Mouse (Mus musculus) limb, embryonic 14.5 days (tissue): Measurements from ENCODE around the gene Rps28. TPM values are rescaled to one million over a fixed set of nuclear protein-coding genes. Genes with fewer than 3 reads are reported as not detected.

Experiments used
- ATAC-seq: fragments of 200-750 bp; cut with Nextera tagmentation; 2 replicates; pipeline ENCODE4 v1.8.0; 2017; ENCODE audit warnings: low read depth, moderate number of reproducible peaks, moderate TSS enrichment; ENCODE audit not compliant: low FRiP score
- DNase-seq: peaks from one replicate; pipeline ENCODE4 v3.0.0-alpha.2; 2015; ENCODE audit warnings: low spot score
- H3K27ac ChIP-seq: fragments of 300-500 bp; sonication (generic); replicated peaks from 2 replicates; pipeline ENCODE4 v1.5.1; 2014; ENCODE audit warnings: low read depth, mild to moderate bottlenecking, low read length, moderate library complexity, mixed read lengths
- H3K27me3 ChIP-seq: fragments of 300-500 bp; sonication (generic); 2 replicates; pipeline ENCODE4 v1.6.1; 2014; ENCODE audit warnings: low read length, mixed read lengths; ENCODE audit not compliant: control insufficient read depth, insufficient read depth
- H3K36me3 ChIP-seq: fragments of 300-500 bp; sonication (generic); 2 replicates; pipeline ENCODE4 v1.6.1; 2014; ENCODE audit warnings: mild to moderate bottlenecking, low read length, moderate library complexity, mixed read lengths; ENCODE audit not compliant: control insufficient read depth, insufficient read depth
- H3K4me1 ChIP-seq: fragments of 300-500 bp; sonication (generic); 2 replicates; pipeline ENCODE4 v1.6.1; 2014; ENCODE audit warnings: antibody characterized with exemption, low read length, mixed read lengths; ENCODE audit not compliant: control insufficient read depth, insufficient read depth
- H3K4me2 ChIP-seq: fragments of 300-500 bp; sonication (generic); replicated peaks from 2 replicates; pipeline ENCODE4 v1.6.1; 2014; ENCODE audit warnings: low read depth, mild to moderate bottlenecking, low read length, moderate library complexity; ENCODE audit not compliant: severe bottlenecking
- H3K4me3 ChIP-seq: fragments of 300-500 bp; sonication (generic); replicated peaks from 2 replicates; pipeline ENCODE4 v1.5.1; 2014; ENCODE audit warnings: low read length
- H3K9ac ChIP-seq: fragments of 300-500 bp; sonication (generic); 2 replicates; pipeline ENCODE4 v1.6.1; 2014; ENCODE audit warnings: mild to moderate bottlenecking, low read depth, low read length, moderate library complexity; ENCODE audit not compliant: severe bottlenecking
- H3K9me3 ChIP-seq: fragments of 300-500 bp; sonication (generic); 2 replicates; pipeline ENCODE4 v1.6.1; 2016; ENCODE audit warnings: low read length; ENCODE audit not compliant: control insufficient read depth
- POLR2A ChIP-seq: fragments of 200-500 bp; IDR thresholded peaks from 2 replicates; pipeline ENCODE4 v1.8.0; 2012; ENCODE audit warnings: inconsistent platforms, mild to moderate bottlenecking, moderate library complexity, borderline replicate concordance; ENCODE audit not compliant: insufficient read depth, insufficient read length; ENCODE audit errors: extremely low read depth
- WGBS: fragments of 180-500 bp; shearing (Covaris S2); extraction: QIAGEN DNeasy Blood & Tissue Kit; methylation state at CpG from one replicate; pipeline ENCODE4 v1.1.7; 2014; 5-methylcytosine and 5-hydroxymethylcytosine counted together
- polyA plus RNA-seq, 2 experiments: library from polyadenylated mRNA; depleted of rRNA in 1 of 2; stranded (reverse) in 1 of 2; unstranded in 1 of 2; fragments of >200 nt; fragmentation: Nextera tagmentation in 1 of 2; extraction: Ambion mirVana in 1 of 2; gene quantifications; 2 replicates each; pipeline versions ENCODE4 v1.2.1 to v1.2.3; 2012 to 2014

Gene Rps28
- polyA plus RNA-seq, 2 experiments = 1,319 to 1,488 TPM

DNA sequence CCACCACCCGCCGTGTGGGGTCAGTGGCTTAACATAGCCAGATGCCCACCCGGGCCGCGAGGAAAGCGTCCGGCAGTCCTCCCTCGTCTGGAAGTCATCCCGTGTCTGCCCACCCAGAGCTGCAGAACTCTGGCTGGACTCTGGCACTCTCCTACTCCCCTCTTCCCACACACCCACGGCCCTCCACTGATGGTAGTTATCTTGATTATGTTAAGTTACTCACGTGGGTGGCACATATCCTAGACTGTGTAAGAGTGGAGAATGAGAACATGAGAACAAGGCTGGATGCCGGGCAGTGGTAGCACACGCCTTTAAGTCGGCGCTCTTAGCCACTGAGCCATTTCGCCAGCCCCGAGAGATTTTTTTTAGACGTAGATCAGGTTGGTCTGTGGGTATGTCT lies 38.0 kb downstream of the Rps28 start:
- Histone ChIP-seq H3K4me3 (no peak overlapping the region), H3K9me3 (no peaks in the 10 kb centered on the region), H3K9ac (no peak overlapping the region), H3K27ac (no peak overlapping the region), H3K36me3 (no peaks in the 10 kb centered on the region), H3K27me3 (no peaks in the 10 kb centered on the region), H3K4me2 (no peak overlapping the region), H3K4me1 (peaks cover 13% of the 10 kb centered on the region)
- TF ChIP-seq POLR2A = no peak
- no peak for ATAC-seq
- WGBS = 88% methylated on average over 18 of the region's 18 CpGs
- DNase-seq = no peak

DNA sequence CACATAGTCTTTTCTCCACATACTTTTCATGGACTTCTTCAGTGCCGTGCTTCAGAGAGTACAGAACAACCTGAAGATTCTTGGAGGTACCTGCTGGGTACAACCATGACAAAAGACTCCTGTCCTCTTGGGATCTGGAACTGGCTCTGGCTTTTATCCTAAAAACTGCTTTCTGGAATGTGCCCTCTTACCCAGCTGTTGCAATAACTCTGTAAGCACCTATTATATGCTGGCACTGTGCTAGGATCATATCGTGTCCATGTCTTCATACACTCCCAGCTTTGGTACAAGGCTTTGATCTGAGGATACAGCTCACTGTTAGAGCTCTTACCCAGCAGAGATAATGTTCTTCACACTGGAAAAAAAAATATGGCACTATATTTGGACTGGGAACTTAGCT lies 39.4 kb downstream of the Rps28 start:
- no peak overlapping the region for H3K9ac ChIP-seq
- no peaks in the 10 kb centered on the region for H3K36me3 ChIP-seq
- no peak overlapping the region for H3K27ac ChIP-seq
- H3K4me2 ChIP-seq = no peak overlapping the region
- H3K9me3 ChIP-seq = no peaks in the 10 kb centered on the region
- no peak for TF ChIP-seq POLR2A
- H3K27me3 ChIP-seq = no peaks in the 10 kb centered on the region
- ATAC-seq (no peak), DNase-seq (no peak)
- H3K4me1 ChIP-seq = peaks cover 26% of the 10 kb centered on the region
- no peak overlapping the region for H3K4me3 ChIP-seq
- 81% methylated on average over 2 of the region's 2 CpGs for WGBS

DNA sequence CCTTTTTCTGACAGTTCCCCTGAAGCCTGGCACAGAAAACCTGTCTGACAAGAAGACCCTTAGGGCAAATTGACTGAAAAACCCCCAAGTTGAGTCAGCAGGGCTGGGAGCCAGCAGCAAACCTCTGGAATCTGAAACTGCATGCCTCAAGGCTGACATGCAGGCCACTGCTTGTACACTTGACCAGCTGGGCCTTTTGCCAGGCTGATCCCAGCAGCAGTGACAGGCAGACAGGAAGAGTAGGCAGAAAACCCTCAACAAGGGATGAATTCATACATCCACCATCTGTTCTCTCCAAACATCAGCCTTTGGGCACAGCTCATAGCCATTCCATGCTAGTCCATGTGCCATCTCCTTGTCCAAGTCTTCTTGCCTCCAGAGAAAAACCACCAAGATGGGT lies 41.0 kb downstream of the Rps28 start:
- Histone ChIP-seq H3K4me1 (peaks cover 41% of the 10 kb centered on the region), H3K4me3 (no peak overlapping the region), H3K9me3 (no peaks in the 10 kb centered on the region), H3K36me3 (peaks cover 2% of the 10 kb centered on the region; the same call in 1 of the 2 replicates), H3K27me3 (no peaks in the 10 kb centered on the region), H3K9ac (no peak overlapping the region), H3K27ac (no peak overlapping the region), H3K4me2 (no peak overlapping the region)
- ATAC-seq = no peak
- DNase-seq = peak; percentile 45
- no peak for TF ChIP-seq POLR2A

DNA sequence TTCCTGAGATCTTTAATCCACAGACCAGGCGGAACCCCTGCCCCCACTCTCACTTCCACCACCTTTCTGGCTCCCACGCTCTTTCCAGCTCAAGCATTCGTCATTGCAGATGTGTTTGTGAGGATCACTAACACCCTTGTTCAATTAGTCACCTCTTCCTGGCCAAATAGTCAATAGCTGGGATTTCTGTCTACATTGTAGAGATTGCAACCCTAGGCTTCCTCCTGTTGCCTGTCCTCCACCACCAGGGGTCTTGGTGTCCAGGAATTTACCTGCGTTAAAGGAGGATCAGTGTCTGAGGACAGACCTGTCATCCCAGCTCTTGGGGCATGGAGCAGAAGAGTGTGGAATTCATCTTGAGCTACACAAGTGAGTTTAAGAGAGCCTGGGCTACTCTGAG lies 42.3 kb downstream of the Rps28 start:
- no peaks in the 10 kb centered on the region for H3K27me3 ChIP-seq
- no peak for TF ChIP-seq POLR2A
- H3K36me3 ChIP-seq = peaks cover 15% of the 10 kb centered on the region
- no peak for ATAC-seq
- DNase-seq = no peak
- peak overlapping the region; percentile 51 for H3K4me3 ChIP-seq
- no peaks in the 10 kb centered on the region for H3K9me3 ChIP-seq
- WGBS = 34% methylated on average over 4 of the region's 4 CpGs
- peak overlapping the region; percentile 63 for H3K9ac ChIP-seq
- peak overlapping the region; percentile 90 for H3K27ac ChIP-seq
- peaks cover 47% of the 10 kb centered on the region for H3K4me1 ChIP-seq
- H3K4me2 ChIP-seq = peak overlapping the region; percentile 80

DNA sequence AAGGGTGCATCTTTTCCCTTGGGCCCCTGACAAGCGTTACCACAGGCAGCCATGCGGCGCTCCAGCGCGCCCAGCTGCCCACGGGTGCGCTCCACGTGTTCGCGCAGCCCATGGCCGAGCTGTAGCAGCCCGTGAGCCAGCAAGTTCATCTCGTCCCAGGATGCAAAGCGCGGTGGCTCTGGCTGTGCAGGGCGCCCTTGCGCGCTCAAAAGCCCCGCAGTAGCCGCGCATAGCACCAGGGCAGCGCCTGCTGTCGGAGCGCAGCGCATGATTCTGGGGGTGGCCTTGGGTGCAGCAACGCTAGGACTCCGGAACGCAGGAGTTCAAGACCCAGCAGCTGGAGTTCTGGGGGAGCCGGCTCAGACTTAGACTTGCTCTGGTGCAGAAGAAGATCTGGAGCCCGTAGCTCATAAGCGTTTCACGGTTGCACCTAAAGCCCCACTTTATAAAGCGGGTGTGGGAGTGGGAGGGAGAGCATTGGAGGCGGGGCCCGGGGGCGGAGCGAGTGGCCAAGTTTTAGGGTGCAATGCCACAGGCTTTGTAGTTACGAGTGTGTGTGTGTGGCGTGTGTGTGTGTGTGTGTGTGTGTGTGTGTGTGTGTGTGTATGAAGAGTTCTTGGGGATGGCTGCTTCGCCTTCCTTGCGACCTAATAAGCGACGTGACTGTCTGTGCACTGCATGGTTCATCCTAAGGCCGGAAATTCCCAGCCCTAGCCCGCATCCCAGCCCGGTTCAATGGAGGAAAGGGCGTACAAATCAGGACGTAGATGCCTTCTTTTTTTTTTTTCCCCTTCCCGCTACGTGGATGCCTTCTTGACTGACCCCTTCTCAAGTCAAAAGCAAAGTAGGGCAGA lies 43.0 kb downstream of the Rps28 start, which contains the start of gene Angptl4:
Gene Angptl4 (minus strand): TSS at position 707 of the 854 bp plus-strand sequence.
- H3K9me3 ChIP-seq = no peaks in the 10 kb centered on the region
- DNase-seq (peak; percentile 69), ATAC-seq (peak; percentile 57)
- H3K9ac ChIP-seq = peak within 1 kb of the TSS; percentile 63
- peak within 1 kb of the TSS; percentile 80 for H3K4me2 ChIP-seq
- TF ChIP-seq POLR2A = 0 out of 2 replicates have a peak, but pooled peaks have one; percentile 39
- peak within 1 kb of the TSS; percentile 90 for H3K27ac ChIP-seq
- no peaks in the 10 kb centered on the region for H3K27me3 ChIP-seq
- WGBS = 1% methylated on average over 48 of the region's 50 CpGs
- peak within 1 kb of the TSS; percentile 51 for H3K4me3 ChIP-seq
- H3K36me3 ChIP-seq = peaks cover 22% of the 10 kb centered on the region
- peaks cover 47% of the 10 kb centered on the region for H3K4me1 ChIP-seq
